Mouse (Mus musculus) ovary, adult 18-20 months (tissue): Measurements from ENCODE around the gene Ptprd.

Experiments
- DNase-seq: peaks from one replicate; pipeline ENCODE4 v3.0.0; 2022; ENCODE audit warnings: low spot score, mixed read lengths

Gene Ptprd

DNA sequence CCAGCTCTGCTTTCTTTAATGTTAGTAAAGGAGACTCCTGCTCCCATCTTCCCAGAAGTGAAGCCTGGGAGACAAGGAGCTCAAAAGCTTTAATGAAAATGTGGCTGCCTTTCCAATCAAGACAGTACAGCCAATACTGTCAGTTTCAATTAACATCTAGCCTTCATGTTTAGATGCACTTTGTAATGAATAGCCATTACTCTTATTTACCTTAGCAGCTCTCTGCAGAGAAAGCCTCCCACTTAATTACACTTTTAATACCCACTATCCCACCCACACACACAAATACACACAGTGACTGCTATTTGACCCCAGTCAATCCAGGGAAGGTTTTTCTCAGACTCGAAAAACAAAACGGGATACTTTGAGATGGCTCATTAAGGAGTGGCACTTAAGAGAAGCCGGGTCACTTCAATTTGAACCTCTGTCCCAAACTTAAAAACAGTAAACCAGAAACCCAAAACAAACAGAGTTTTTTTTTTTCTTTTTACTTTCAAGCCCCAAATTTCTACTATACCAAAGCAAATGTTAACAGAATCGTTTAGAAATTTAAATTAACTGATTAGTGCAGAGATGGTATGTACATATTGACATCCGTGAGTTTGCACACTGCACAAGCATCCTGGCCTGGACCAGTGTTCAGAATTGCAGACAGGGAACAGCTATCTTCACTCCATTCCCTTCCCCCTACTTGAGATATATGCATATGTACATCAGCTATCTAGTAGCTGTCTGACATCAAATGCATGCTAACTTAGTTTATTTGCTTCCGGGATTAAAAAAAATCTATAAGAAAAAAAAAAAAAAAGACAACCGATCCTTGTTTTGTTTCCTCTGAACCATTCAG lies 1824.6 kb downstream of the Ptprd start:
- DNase-seq = no peak

DNA sequence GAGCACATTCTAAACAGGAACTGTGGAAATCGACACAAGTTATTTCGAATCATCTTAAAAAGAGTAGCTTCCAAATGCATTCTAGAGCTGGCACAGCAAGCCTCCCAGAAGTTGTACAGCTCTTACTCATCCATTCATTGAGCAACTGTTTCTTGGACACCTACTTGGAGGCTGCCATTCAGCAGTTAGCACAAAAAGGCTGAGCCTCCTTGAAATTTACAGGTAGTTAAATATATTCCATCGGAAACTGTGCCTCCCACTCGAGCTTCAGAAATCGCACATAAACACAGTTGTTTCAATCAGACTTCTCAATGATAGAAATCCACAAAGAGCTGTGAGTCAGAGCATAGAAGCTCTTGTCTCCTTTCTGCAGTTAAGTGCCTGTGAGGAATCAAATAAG lies 1825.9 kb downstream of the Ptprd start:
- DNase-seq = no peak

DNA sequence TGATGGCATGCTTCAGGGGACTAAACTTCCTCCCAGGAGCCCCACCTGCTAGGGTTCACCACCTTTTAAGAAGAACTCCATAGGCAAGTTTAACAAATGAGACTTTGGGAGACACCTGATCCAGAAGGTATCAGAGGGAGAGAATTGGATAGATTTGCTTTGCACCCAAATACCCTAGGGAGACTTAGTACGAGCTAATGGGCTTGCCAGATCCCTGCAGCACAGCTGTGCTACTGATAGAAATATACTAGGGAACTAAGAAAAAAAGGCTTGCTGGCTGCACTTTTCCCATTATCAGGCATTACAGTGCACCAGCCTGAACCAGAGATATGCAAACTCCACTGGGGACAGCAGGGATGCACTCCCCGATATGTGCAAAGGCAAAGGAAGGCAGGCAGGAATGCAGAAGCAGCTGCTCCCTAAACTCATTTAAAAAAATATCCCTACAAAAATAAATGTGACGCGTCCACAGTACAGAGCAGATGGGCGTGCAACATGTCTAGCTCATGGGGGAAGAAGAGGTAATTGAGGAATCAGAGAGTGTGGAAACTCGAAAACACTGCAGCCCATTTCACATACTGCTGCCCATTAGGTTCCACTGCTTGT lies 1831.3 kb downstream of the Ptprd start:
- DNase-seq = no peak

DNA sequence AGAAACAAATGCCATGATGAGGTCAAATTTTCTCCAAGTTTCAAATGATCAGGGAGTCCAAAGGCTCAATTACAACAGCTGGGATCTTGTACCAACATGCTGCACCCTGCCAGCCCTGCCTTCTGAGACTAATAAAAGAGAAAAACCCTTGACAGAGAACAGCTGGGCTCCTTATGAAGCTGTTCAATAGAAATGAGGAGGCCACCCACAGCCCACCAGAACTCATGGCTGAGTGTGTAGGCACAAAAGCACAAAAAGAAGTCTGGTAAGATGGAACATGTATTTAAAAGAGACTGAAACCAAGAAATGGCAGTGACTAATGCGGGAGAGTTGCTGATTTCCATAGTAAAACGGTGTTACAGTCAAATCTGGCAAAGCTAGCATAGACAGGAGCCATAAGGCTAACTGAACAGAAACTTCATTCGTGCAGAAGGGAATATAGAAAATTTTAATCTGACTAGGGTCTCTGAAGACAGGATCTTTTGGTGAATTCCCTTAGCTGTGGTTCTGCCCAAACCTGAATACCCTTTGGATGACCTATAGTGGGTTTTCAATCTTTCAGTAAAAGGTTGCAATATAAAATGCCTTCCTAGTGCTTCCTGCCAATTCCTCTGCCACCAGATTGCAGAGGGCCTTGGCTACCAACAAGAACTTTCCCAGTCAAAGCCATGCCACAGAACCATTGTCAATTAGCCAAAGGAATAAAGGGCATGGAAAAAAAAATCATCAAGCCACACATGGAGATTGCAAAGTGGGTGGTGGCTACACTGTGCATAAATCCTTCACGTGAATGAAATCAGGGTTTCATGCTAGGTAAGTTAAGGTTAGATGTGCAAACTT lies 1841.5 kb downstream of the Ptprd start:
- no peak for DNase-seq

DNA sequence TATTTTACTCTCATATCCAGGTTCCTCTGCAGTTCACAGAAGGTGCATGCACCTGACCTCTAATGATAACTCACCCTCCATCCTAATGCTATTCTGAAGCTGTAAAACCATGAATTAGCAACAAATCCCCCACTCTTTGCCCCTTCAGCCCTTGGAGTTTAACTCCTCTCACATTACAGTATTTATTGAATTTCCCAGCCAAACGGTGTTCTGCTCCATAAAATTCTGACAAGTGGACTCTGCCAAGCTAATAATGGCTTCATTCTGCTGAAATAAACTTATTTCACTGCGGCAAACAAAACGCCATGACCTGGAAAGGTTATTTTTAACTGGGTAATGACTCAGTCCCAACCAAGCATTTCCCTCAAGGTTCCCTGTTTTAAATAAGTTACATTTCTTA lies 1842.7 kb downstream of the Ptprd start:
- no peak for DNase-seq

DNA sequence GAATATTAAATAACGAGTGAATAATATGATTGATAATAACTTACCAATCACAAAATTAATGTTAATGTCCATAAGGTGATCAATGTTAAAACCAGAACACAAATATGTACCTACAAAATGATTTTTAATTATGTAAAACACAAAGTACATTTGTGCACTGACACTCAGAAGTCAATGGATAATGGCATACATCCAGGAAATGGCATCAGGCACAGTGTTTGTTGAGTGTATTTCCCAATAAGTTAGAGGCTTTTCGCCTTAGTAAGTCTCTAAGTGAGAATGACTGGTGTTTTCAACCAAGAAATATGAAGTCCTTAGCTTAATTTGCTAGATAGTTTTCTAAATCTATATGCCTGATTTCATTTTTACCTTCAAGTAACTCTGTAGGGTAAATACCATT lies 1843.5 kb downstream of the Ptprd start:
- no peak for DNase-seq

DNA sequence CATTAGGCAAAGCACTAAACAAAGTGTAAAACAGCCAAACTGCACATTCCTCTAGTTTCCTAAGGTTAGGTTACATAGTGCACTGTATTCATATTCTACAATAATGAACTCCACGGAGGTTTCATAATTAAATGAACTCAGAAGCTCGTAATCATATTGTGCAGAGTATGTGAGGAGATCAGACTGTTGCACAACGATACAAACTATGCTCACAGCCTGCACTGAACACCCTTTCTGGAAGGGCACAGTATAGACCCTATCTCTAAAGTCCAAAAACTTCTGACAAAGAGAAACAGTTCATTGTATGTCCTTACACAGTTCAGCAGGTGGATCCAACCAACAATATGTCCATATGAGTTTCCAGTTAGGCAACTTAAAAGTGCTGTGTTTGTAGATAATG lies 1844.5 kb downstream of the Ptprd start:
- DNase-seq = no peak

DNA sequence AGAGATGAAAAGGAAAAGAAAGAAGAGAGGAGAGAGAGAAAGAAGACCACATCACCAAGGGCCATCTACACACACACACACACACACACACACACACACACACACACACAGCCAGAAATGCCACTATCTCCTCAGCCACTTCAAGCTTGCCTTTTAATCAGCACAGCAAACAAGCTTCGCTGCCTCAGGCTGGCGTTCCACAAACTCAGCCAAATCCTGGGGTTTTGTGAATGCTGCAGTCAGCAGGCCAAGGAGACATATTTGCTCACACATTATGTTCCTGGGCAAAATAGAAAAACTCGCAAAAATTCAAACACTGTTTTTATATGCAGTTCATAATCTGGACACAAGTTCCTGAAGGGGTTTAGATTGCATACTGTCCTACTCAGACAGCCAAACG lies 1845.9 kb downstream of the Ptprd start:
- no peak for DNase-seq

DNA sequence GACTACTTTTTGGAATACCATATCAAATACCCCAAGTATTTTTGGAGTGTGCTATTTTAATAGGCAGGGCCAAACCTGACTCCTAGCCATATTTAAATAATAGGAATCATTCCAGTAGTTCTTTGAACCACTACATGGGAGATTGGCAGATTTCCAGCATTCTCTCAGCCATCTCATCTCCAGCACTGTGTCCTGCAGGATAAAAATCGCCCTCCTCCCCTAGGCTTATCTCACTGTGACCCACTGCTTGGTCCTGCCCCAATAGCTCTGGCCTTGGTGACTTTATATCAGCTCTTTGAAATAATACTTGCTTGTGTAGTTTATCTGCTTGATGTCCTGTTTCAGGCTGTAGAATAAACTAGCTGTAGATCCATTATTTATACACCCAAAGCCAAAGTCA lies 1850.2 kb downstream of the Ptprd start:
- DNase-seq = peak; percentile 37

DNA sequence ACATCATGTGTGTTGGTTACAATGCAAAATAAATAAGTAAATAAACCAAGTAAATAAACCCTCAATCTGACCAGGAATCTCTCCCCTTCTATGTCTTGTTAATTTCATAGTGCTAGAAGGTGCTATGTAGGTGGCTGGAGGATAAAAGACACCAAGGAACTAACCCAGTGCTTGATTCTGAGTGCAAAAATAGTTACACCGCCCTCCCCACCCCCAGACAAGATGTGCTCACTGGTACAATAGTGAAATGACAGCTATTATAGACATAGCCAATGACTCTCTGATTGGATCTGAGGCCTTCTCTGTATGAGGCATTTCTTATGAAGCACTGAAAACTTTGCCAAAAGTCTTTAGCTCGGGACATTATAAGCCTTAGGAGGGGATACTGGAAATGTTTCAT lies 1857.6 kb downstream of the Ptprd start:
- DNase-seq = no peak

DNA sequence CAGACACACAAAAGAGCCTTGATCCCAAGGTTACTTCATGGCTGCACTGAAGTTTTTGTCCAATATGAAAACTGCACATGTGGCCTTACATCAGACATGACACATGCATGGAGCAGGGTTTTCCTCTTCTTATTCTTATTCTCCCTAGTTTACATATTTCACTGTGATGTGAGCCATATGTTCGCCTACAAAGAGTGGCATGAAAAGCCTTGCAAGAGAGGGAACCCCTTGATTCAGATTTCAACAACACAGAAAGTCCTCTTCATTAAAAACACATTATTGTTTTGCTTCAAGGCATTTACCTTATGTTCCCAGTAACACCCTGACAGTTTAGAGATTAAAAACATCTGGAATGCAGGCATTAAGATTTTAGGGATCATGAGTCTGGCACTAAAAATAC lies 1859.3 kb downstream of the Ptprd start:
- DNase-seq = no peak

DNA sequence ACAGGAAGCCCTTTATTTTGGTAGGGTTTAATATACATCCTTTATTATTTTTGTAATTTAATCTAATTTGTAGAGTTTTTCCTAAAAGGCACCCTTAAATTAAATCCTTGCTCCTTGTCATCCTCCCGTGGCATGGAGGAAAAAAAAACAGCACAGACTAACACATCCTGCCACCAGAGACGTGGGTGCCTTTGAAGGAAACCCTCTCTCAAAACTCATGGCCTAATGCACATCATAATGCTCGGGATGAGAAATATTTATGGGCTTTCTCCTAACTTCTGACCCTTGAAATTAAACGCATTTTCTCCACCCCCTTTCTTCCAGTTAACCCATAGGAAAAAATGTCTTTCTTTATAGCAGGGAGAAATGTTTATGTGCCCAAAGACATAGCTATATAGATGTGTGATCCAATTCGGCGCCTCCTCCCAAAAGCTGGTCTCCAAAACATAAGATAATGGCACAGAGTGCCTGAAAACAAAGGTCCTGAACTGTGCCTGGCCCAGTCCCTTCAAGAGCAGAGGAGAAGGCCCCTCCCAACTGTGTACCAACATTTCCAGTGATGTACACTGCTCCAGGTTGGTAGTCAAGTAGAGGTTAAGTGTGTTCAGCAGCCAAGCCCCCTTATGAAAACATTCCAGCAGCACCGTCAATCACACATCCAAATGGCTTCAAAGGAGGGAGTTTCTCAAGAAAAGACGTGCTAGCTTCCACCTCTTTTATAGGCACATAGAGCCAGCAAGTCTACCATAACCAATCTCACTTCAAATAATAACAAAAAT lies 1860.4 kb downstream of the Ptprd start:
- no peak for DNase-seq

DNA sequence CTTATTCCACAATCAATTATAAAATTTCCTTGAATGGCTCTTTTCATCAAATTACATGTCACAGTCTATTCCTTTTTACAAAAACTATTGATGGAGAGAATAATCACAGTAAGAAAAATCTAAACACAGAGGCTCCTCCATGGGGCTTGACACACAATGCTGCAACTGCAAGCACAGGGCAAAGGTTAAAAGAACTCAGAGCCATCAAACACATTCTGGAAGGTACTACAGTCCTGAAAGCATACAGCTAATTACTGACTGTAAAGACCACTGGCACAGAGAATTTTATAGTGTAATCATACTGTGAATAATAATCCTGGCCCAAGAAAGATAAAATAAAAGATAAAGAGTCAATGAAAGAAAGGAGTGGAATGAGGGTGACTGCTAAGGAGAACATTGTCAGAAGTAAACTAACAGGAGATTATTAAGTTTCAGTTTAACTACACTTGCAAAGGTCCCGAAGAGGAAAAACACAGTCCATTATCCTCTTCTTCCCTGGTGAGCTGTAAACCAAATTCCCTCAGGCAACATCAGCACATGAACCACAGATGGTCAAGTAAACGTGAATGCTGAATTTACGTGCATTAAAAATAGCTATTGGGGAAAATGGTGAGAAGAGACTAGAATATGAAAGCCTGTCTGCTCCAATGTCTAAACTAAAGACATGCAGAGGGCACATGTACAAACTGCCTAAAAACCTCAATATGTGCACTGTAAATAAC lies 1861.4 kb downstream of the Ptprd start:
- no peak for DNase-seq

DNA sequence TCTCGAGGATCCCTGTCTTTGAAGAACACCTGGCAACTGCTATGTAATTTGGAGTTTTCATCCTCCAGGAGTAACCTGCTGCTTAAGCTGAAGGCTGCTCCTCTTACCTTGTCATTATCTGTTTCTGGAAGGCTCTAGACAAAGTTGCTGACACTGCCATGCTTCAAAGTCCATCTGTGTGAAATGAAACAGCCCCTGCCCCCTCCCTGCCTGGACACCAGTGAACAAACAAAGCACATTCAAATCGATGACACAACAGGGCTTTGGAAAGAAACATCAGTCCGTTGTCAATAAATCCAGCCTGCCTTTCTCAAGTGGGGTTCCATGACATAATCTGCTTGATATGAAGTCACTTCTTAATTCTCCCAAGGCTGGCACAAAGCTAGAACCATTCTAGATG lies 1867.7 kb downstream of the Ptprd start:
- DNase-seq = no peak

DNA sequence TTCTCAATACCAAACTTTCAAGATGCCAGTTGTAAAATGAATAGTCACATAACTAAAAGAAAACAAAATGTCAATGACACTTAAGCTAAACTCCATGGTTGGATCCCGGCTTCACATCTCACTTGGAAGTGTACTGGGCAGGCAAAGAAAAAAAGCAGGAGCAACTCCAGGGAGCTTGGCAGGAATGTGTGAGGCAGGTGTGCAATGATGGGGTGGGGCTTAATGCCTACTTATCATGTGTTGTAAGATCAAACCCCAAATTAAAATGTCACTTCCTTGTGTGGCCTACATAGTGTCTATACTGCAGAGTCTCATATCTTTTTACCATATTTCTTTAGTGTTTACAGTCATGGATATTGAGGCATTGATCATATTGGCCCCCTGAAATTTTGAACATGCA lies 1873.8 kb downstream of the Ptprd start:
- no peak for DNase-seq

DNA sequence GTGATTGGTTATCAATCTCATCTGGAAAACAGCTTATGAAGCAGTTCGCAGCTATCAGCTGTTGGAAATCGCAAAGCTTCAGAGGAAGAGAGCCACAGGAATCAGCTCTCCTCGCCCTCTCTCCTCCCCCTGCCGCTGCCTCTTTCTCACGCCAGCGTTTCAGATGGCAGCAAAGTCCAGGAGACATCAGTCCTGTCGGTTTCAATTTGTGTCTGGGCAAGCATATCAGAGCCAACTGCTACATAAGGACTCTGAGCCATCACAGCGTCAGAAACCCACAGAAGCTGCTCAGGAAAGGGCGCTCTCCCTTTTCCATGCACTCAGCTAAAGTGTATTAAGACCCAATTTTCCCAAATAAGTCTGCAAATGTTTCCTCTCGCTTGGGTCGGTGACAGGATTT lies 1884.4 kb downstream of the Ptprd start:
- DNase-seq = no peak

DNA sequence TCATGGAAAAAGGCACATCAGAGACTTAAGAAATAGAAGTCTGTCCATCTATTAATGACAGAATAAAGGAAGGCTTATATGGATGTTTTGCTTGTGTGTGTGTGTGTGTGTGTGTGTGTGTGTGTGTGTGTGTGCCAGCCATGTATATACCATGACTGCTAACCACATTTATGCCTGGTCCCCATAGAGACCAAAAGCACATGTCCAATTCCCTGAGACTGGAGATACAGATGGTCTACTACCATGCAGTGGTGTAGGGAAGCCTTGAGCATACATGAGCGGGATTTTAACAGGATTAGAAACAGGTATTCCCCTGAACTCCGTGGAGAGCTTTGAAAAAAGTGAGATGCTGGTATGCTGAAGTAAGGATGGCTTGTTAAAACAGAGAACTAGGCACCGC lies 1886.1 kb downstream of the Ptprd start:
- no peak for DNase-seq

DNA sequence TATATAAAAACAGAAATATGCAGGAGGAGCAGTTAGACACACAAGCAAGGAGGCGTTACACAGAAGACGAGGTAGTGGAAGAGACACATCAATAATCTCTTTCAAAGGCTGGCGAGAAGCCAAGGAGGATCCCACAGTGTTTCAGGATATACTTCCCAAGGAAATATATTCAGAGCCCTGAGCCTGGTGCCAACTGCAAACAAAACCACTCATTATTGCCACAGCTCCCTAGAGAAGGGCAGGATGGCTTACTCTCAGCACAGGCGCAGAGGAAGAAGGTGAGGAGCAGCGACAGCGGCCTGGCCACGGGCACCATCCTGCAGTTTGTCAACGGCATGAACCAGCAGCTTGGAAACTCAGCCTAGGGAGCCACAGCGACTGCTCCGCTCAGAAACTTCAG lies 1886.8 kb downstream of the Ptprd start:
- no peak for DNase-seq

DNA sequence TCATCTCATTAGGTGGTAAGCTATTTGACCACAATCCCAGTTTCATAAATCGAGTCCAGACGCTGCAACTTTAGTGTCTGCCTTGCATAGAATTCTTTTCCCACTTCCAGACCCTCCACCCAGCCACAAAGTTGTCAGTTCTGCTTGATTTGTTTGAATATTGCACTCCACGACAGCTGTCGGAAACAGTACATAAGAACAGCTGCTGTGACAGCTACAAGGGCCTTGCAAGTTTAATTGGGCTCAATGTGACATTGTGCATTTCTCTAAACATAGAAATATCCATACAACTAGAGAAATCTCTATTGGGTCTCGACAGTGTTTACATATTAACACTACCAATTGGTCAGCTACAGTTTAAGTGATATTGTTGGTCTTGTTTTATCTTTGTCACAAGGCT lies 1887.3 kb downstream of the Ptprd start:
- DNase-seq = no peak

DNA sequence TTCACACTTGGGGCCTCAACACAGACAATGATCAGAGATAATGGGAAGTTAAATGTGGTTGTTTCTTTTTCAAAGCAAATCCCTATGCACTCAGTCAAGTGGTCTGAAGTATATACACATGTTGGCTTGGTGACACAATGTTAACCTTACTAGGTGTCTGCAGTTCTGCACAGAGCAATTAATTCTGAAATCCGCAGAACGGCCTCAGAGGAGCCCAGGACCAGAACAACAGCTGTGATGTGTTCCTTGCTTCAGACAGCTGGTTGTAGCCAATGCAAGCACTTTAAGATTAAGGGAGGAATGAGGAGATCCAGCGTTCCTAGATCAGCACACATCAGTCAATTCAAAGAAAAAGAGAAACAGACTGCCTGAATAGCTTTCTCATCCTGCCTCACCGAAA lies 1891.9 kb downstream of the Ptprd start:
- no peak for DNase-seq

DNA sequence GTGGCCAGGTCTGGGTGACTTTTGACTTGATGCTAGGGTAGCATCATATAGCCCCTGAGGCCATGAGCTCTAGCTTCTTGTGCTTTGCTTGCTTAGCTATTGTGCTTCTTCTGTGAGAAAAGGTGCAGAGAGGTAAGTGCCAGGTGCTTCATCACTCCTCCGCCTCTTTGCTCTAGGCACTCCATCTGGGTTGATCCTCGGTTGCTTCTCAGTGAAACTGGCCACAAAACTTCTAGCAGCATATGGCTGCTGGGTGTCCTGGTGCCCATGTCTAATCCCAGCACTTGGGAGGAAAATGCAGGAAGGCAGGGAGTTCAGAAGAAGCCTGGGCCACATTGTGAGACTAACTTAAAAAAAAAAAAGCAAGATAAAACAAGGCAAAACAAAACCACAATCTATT lies 1895.8 kb downstream of the Ptprd start:
- no peak for DNase-seq

DNA sequence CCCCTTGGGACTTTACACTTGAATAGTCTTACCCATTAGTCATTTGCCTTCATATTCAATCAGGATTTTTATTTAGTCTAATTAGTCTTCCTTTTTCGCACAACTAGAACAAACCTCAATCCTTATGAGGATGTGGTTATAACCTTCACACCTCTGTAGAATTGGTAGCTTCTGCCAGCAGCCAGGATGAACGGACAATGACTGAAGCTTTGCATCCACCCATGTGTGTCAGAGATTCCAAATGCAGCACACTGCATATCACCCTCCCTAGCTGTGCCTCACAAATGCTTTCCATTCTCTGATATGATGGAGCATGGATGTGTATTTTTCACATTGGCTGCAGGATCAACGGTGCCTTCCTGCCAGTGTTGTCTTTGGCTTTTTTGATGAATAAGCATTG lies 1898.0 kb downstream of the Ptprd start:
- DNase-seq = no peak
